Mouse (Mus musculus) small intestine, adult 10 weeks (tissue): ENCODE data around the gene Tmem238. TPM values are rescaled to one million over a fixed set of nuclear protein-coding genes. Genes with fewer than 3 reads are reported as not detected.

ENCODE experiments used
- polyA plus RNA-seq: library from polyadenylated mRNA; stranded (reverse); fragments of 350-450 nt; fragmentation: Illumina TruSeq; extraction: RNeasy Lipid Tissue Mini Kit (QIAGEN cat#74804); gene quantifications from one replicate; pipeline ENCODE4 v1.2.3, GENCODE M21; 2014; ENCODE audit warnings: low replicate concordance

Tmem238 gene
- polyA plus RNA-seq, result 1.0 TPM

DNA sequence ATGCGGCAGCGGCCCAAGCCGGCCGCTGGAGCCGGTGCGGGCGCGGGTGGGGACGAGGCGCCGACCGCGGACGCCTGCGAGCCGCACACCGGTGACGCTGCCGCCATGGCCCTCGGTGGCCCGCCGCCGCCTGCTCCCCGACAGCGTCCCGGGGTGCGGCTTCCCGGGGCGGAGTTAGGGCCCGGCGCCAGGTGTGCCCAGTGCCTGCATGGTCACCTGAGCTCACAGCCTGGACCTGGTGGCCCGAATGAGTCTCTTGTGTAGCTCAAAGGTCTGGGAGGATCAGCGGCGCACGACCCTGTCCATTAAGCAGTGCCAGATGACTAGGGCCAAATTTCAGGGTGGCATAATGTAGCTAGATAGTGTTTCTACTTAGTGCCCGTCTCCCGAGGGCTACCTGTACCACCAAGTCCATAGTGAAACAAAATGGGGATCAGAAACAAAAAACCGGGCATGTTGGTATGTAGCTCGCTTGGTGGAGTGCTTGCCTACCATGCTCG, at the start of gene Tmem238:
TSS of gene Tmem238 (minus strand) at position 221 of the 500 bp plus-strand sequence.

GRCm38 (mm10) chr7:4812303-4813104, 23.0 kb upstream of the Tmem238 start, which contains the start of gene Ube2s:
Gene Ube2s, minus strand, starts transcription at chr7:4812590.

DNA sequence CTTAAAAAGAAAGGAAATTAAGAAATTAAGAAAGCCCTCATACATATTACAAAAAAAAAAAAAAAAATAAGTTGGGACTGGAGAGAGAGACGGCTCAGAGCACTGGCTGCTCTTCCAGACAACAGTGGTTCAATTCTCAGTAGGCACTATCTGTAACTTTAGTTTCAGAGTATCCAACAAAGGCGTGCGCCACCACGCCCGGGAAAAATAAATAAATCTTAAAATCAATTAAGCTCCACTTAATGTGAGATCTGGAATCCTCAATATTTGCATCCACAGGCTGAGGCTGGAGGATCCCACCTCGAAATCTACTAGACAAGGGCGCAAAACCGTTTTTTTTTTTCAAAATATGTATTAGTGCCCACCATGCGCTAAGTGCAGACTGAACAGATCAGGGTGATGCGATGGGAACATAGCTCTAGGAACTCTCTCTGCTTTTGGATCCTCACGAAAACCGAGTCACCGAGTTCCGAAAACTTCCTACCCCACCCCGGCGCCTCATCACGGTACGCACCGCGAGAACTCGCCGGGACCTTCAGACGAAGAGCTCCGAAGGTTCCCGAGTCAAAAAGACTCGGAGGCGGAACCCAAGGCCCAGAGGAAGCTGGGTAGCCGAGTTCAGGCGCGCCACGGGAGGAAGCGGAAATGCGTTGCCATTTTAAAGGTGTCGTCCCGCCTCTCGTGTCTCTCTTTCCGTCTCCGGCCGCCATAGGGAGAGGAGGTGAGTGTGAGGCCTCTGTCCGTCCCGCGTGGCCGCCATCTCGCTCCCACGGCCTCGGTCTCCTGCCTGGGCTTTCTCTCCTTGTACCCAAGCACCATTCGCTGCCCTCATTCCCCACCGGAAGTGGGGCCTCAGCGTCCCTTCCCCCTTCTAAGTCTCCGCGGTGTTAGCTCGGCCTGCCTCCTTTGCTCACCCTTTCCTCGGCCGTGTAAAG, 3.1 kb upstream of the Tmem238 start, which contains the start of gene Rpl28:
TSS of gene Rpl28 (plus strand) at position 597 of the 935 bp plus-strand sequence.

GRCm38 (mm10) chr7:4782759-4783158, 6.7 kb downstream of the Tmem238 start, which contains the start of the genes Il11 and Tmem190:
Gene Il11, minus strand, starts transcription at chr7:4782859.
Gene Tmem190, plus strand, starts transcription at chr7:4782937.

GRCm38 (mm10) chr7:4771202-4771601, 18.3 kb downstream of the Tmem238 start, which contains the start of gene Fam71e2:
Gene Fam71e2, minus strand, starts transcription at chr7:4771302.

DNA sequence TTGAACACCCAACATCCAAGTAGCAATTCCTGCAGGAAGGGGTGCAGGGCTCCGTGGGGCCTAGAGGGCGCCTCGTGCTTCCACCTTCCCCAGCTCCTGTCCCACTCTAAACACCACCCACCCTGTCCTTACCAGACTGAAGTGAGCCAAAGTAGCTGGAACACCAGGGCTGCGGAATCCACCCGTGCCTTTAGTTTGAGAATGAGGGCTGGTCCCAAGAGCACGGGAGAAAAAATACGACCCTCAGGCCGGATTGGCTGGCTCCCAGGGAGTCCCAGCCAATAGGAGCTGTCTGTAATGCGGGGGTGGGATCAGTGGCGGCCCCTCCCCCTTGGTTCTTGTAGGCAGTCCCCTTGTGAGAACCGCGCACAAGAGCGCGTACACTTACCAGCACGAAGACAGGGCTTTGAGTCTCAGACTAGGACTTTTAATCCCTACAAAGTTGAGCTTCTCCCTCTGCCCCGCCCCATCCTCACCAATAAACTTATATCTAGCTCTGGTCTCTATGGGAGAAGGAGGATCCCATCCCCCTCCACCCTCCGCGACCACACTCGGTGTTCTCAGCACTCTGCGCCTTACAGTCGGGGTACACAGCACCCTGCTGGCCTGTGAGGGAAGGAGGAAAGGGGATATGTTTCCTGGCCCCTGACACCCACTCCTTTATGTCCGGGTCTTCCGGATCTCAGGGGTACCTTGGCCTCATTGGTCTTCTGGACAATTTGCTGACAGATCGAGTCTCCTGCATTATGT, 36.5 kb downstream of the Tmem238 start, which contains the start of gene Cox6b2:
TSS of gene Cox6b2 (minus strand) at position 274 of the 750 bp plus-strand sequence.

DNA sequence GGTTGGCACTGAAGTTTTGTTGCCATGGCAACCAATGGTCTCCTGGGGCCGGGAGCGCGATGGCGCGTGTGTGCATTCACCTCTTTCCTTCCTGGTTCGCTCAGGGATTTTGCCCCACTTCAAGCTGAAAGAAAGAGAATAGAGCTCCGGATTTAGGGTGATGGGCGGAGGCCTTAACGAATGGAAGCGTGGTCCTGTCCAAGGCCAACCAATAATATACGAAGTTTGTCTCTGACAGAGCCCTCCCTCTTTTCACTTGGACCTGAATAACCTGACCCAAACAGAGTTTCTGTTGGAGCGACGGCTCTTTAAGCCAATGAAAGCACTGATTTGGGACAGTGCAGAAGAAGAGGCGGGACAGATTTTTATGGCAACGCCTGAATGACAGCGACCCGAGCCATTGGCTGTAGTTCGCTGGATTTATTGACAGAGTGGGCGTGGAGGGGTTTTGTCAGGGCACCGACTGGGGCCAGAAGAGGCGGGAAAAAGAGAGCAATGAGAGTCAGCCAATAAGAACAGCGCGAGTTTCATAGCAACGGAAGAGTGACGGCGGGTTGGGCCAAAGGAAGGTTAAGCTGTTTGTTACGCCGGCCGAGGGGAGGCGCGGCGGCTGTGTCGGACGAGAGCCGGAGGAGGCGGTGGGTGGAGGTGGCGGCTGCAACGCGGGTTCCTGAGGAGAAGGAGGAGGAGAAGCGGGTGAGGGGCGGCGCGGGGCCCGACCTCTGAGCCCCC, 49.7 kb downstream of the Tmem238 start, which contains the start of gene Kmt5c:
TSS of gene Kmt5c (plus strand) at position 572 of the 732 bp plus-strand sequence.

Other genes with a start within 250 kb of the Tmem238 start
- 1.1 TPM for gene Syt5, start 242.1 kb downstream of the Tmem238 start, polyA plus RNA-seq
- gene Ptprh, start 185.6 kb downstream of the Tmem238 start, polyA plus RNA-seq, result 19.6 TPM
- 28.1 TPM for gene Tmem86b, start 158.2 kb downstream of the Tmem238 start, polyA plus RNA-seq
- gene Ppp6r1, start 130.6 kb downstream of the Tmem238 start, polyA plus RNA-seq, result 11.5 TPM
- gene Hspbp1, start 104.6 kb downstream of the Tmem238 start, polyA plus RNA-seq, result not detected
- gene Brsk1, start 99.1 kb downstream of the Tmem238 start, polyA plus RNA-seq, result not detected
- gene Tmem150b, start 64.4 kb downstream of the Tmem238 start, polyA plus RNA-seq, result 4.2 TPM
- gene Kmt5c, start 49.5 kb downstream of the Tmem238 start, polyA plus RNA-seq, result 2.5 TPM
- gene Cox6b2, start 36.6 kb downstream of the Tmem238 start, polyA plus RNA-seq, result not detected
- not detected for gene Fam71e2, start 18.4 kb downstream of the Tmem238 start, polyA plus RNA-seq
- gene Il11, start 6.8 kb downstream of the Tmem238 start, polyA plus RNA-seq, result not detected
- gene Tmem190, start 6.7 kb downstream of the Tmem238 start, polyA plus RNA-seq, result not detected
- 4.2 TPM for gene Rpl28, start 3.2 kb upstream of the Tmem238 start, polyA plus RNA-seq
- 2.9 TPM for gene Ube2s, start 22.9 kb upstream of the Tmem238 start, polyA plus RNA-seq
- 0.19 TPM for gene Shisa7, start 55.0 kb upstream of the Tmem238 start, polyA plus RNA-seq
- 0.97 TPM for gene Isoc2b, start 80.6 kb upstream of the Tmem238 start, polyA plus RNA-seq
- 0.85 TPM for gene Isoc2a, start 87.5 kb upstream of the Tmem238 start, polyA plus RNA-seq
- not detected for gene Gm36210, start 116.9 kb upstream of the Tmem238 start, polyA plus RNA-seq
- not detected for gene Zfp628, start 125.6 kb upstream of the Tmem238 start, polyA plus RNA-seq
- gene Nat14, start 132.4 kb upstream of the Tmem238 start, polyA plus RNA-seq, result 0.59 TPM
- not detected for gene Ssc5d, start 136.1 kb upstream of the Tmem238 start, polyA plus RNA-seq
- not detected for gene Sbk2, start 174.8 kb upstream of the Tmem238 start, polyA plus RNA-seq
- not detected for gene Sbk3, start 181.5 kb upstream of the Tmem238 start, polyA plus RNA-seq
- 8.2 TPM for gene Zfp579, start 206.5 kb upstream of the Tmem238 start, polyA plus RNA-seq
- not detected for gene Zfp524, start 224.8 kb upstream of the Tmem238 start, polyA plus RNA-seq
- 9.3 TPM for gene Fiz1, start 225.0 kb upstream of the Tmem238 start, polyA plus RNA-seq
- gene Gm44973, start 225.8 kb upstream of the Tmem238 start, polyA plus RNA-seq, result 0.48 TPM
- 3.4 TPM for gene Zfp865, start 230.7 kb upstream of the Tmem238 start, polyA plus RNA-seq
- not detected for gene Ccdc106, start 230.9 kb upstream of the Tmem238 start, polyA plus RNA-seq
- 1.6 TPM for gene 4632433K11Rik, start 244.5 kb upstream of the Tmem238 start, polyA plus RNA-seq
- gene Zfp784, start 248.8 kb upstream of the Tmem238 start, polyA plus RNA-seq, result 6.2 TPM